Comparison of ENCODE assay signal across 10 mouse cellular contexts in genomic region chr1:33174646-33175435, GRCm38 (mm10).
DNase-seq lines count a peak whose midpoint lies in the region; ATAC-seq and TF ChIP-seq lines count a peak whose summit lies in the region.
"Had no signal": no experiment of that assay in that cellular context is flagged by ENCODE, and none has a peak within 500 bp of the region (broad histone marks: within the 10 kb centered on the region; RNA-seq: fewer than 3 reads in every experiment).

No protein-coding gene starts in this region.

- H3K4me2 ChIP-seq in forebrain, embryonic 13.5 days, result no peak overlapping the region
- H3K4me2 ChIP-seq in forebrain, embryonic 12.5 days, result no peak overlapping the region
- no peak overlapping the region for H3K4me2 ChIP-seq in neural tube, embryonic 14.5 days (ENCODE audit: low read depth, low read length)
- H3K4me2 ChIP-seq: heart, embryonic 12.5 days; limb, embryonic 13.5 days had no signal

- H3K4me3 ChIP-seq in forebrain, embryonic 13.5 days, result no peak overlapping the region
- H3K4me3 ChIP-seq in forebrain, embryonic 12.5 days (replicated peaks), result no peak overlapping the region
- no peak overlapping the region for H3K4me3 ChIP-seq in neural tube, embryonic 14.5 days (ENCODE audit: low read depth, low read length)
- H3K4me3 ChIP-seq in gastrocnemius, adult 2 months, result no peak overlapping the region
- H3K4me3 ChIP-seq: heart, embryonic 12.5 days; limb, embryonic 13.5 days had no signal

- peak; percentile 88 for ATAC-seq in forebrain, embryonic 13.5 days
- ATAC-seq in forebrain, embryonic 12.5 days (ENCODE audit: low FRiP score), result no peak
- ATAC-seq in neural tube, embryonic 14.5 days (ENCODE audit: low read depth), result peak; percentile 68
- no peak for ATAC-seq in CD4-positive, CD25-positive, alpha-beta regulatory T cell, adult 4 months

- intact Hi-C loops in gastrocnemius, adult 2 months (cut with DNase I), result no loop called here

- H3K9me3 ChIP-seq in forebrain, embryonic 13.5 days (replicated peaks), result no peaks in the 10 kb centered on the region
- no peaks in the 10 kb centered on the region for H3K9me3 ChIP-seq in forebrain, embryonic 12.5 days
- no peaks in the 10 kb centered on the region for H3K9me3 ChIP-seq in neural tube, embryonic 14.5 days (ENCODE audit: control insufficient read depth, low read length)
- H3K9me3 ChIP-seq: heart, embryonic 12.5 days; limb, embryonic 13.5 days had no signal

- no peak for TF ChIP-seq CTCF in gastrocnemius, adult 2 months (IDR thresholded peaks at IDR 0.05)

- H3K27ac ChIP-seq in forebrain, embryonic 13.5 days, result no peak overlapping the region
- H3K27ac ChIP-seq in forebrain, embryonic 12.5 days, result no peak overlapping the region
- no peak overlapping the region for H3K27ac ChIP-seq in neural tube, embryonic 14.5 days (ENCODE audit: low read depth, low read length)
- H3K27ac ChIP-seq in gastrocnemius, adult 2 months, result no peak overlapping the region
- H3K27ac ChIP-seq: limb, embryonic 13.5 days had no signal

- no peak overlapping the region for H3K9ac ChIP-seq in forebrain, embryonic 13.5 days
- no peak overlapping the region for H3K9ac ChIP-seq in forebrain, embryonic 12.5 days
- no peak overlapping the region for H3K9ac ChIP-seq in neural tube, embryonic 14.5 days (replicated peaks; ENCODE audit: low read depth, low read length)
- H3K9ac ChIP-seq: heart, embryonic 12.5 days; limb, embryonic 13.5 days had no signal

- H3K4me1 ChIP-seq in forebrain, embryonic 13.5 days, result no peaks in the 10 kb centered on the region
- H3K4me1 ChIP-seq in forebrain, embryonic 12.5 days, result no peaks in the 10 kb centered on the region
- H3K4me1 ChIP-seq in neural tube, embryonic 14.5 days (ENCODE audit: control insufficient read depth, insufficient read depth, low read length), result no peaks in the 10 kb centered on the region
- H3K4me1 ChIP-seq: heart, embryonic 12.5 days; limb, embryonic 13.5 days had no signal

- DNase-seq in brain, embryonic 18.5 days (ENCODE audit: low read depth, low spot score), result peak; percentile 72
- DNase-seq in layer of hippocampus, adult 8-10 months (ENCODE audit: low spot score in 2 of 2), result peak; percentile 36 to 48
- no peak for DNase-seq in gastrocnemius, adult 2 months
- no peak for DNase-seq in thymus, postnatal 25 days

- no peaks in the 10 kb centered on the region for H3K36me3 ChIP-seq in forebrain, embryonic 13.5 days (ENCODE audit: poor library complexity, severe bottlenecking)
- no peaks in the 10 kb centered on the region for H3K36me3 ChIP-seq in forebrain, embryonic 12.5 days (replicated peaks)
- H3K36me3 ChIP-seq in neural tube, embryonic 14.5 days (ENCODE audit: control insufficient read depth, insufficient read depth, low read length), result no peaks in the 10 kb centered on the region
- H3K36me3 ChIP-seq: heart, embryonic 12.5 days; limb, embryonic 13.5 days had no signal

- 53% methylated on average over 10 of the region's 10 CpGs for WGBS in forebrain, embryonic 13.5 days
- WGBS in forebrain, embryonic 12.5 days, result 69% methylated on average over 10 of the region's 10 CpGs
- 54% methylated on average over 10 of the region's 10 CpGs for WGBS in neural tube, embryonic 14.5 days

- H3K27me3 ChIP-seq in forebrain, embryonic 13.5 days, result no peaks in the 10 kb centered on the region
- no peaks in the 10 kb centered on the region for H3K27me3 ChIP-seq in forebrain, embryonic 12.5 days
- H3K27me3 ChIP-seq in neural tube, embryonic 14.5 days (ENCODE audit: control insufficient read depth, insufficient read depth, low read length), result no peaks in the 10 kb centered on the region
- H3K27me3 ChIP-seq: heart, embryonic 12.5 days; limb, embryonic 13.5 days had no signal

Comparison
In these comparisons a context has a peak if more than half of its experiments do, and no peak if none do; other contexts are left out.
1. ATAC-seq: peak in forebrain, embryonic 13.5 days (single experiment) and neural tube, embryonic 14.5 days (single experiment); none in forebrain, embryonic 12.5 days (single experiment) and CD4-positive, CD25-positive, alpha-beta regulatory T cell, adult 4 months (single experiment).
2. DNase-seq: peak in brain, embryonic 18.5 days (single experiment) and layer of hippocampus, adult 8-10 months (2 of 2); none in gastrocnemius, adult 2 months (single experiment) and thymus, postnatal 25 days (single experiment).